Mouse (Mus musculus): Measurements from ENCODE around the gene Ifnb1. TPM values are rescaled to one million over a fixed set of nuclear protein-coding genes. Genes with fewer than 3 reads are reported as not detected.
"Not testable (repeated sequence)": the region's sequence is repeated elsewhere in the genome, so short reads cannot be mapped to it uniquely, and the experiment has no call there.

The Ifnb1 gene
- total RNA-seq (2021), result not detected
- long read RNA-seq, experiment 1, result 0 reads
- long read RNA-seq, experiment 2, result 0 reads

DNA sequence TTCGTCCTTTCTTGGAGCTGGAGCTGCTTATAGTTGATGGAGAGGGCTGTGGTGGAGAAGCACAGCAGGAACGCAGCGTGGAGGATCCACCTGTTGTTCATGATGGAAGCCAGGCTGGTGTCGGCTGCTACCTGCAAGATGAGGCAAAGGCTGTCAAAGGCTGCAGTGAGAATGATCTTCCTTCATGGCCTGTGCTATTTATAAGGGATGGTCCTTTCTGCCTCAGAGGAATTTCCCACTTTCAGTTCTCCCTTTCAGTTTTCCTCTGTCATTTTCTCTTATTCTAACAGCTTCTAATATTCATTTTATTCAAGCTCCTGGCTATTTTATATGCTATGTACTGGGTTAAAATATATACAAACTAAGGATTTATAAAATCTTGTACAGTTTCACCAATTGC is at the start of gene Ifnb1:
Ifnb1 (minus strand) TSS at position 101 of the 400 bp plus-strand sequence.
- Histone ChIP-seq H3K27ac (no peak within 1 kb of the TSS), H3K4me3 (no peak within 1 kb of the TSS)
- no peak for TF ChIP-seq CTCF (conservative IDR thresholded peaks at IDR 0.05)
- no peak for DNase-seq (ENCODE audit: low spot score in 2 of 2)

DNA sequence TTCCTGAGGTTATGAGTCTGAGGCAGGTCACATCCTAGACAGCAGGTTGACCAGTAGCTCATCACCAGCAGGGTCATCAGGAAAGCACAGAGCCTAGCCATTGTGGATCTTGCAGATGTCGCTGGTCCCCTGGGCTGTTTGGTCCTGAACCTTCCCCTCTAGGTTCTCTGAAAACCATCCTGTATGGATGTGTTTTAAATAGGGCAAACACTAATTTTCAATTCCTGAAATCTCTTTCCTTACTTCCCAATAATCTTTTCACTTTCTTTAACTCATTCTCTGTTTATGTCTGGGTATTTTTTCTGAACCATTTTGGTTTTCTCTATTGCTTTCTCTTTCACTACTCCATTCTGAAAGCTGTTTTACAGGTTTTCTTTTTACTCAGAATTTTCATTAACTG is 49.1 kb upstream of the Ifnb1 start, which contains the start of gene Ifna14:
Ifna14 (minus strand) TSS at position 101 of the 400 bp plus-strand sequence.
- no peak within 1 kb of the TSS for H3K4me3 ChIP-seq
- no peak for TF ChIP-seq CTCF (conservative IDR thresholded peaks at IDR 0.05)
- no peak within 1 kb of the TSS for H3K27ac ChIP-seq
- DNase-seq (ENCODE audit: low spot score in 2 of 2), result no peak

DNA sequence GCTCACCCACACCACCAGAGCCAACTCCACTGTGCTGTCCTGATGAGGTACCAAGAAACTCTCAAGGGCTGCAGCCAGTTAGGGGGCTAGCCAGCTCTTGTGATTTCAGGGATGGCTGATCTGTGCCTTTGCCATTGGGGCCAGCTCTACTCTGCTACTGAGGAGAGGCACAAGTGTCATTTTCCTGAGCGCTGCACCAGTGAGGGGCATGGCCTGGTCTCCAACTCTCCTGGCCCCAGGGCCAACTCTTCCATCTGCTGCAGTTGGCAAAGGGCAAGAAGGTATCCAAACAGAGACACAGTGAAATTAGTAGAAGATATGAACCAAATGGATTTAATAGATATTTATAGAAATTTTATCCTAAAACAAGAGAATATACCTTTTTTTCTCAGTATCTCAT is 39.2 kb upstream of the Ifnb1 start:
- no peak overlapping the region for H3K27ac ChIP-seq
- no peak for TF ChIP-seq CTCF (conservative IDR thresholded peaks at IDR 0.05)
- no peak overlapping the region for H3K4me3 ChIP-seq
- DNase-seq (ENCODE audit: low spot score in 2 of 2), result no peak

DNA sequence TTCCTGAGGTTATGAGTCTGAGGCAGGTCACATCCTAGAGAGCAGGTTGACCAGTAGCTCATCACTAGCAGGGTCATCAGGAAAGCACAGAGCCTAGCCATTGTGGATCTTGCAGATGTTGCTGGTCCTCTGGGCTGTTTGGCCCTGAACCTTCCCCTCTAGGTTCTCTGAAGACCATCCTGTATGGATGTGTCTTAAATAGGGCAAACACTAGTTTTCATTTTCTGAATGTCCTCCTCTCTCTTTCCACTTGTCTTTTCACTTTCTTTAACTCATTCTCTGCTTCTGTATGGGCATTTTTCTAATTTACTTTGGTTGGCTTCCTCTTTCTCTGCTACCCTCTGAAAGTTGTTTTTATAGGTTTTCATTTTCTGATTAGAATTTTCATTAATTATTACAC is 35.6 kb upstream of the Ifnb1 start, which contains the start of gene Ifna15:
Ifna15 (minus strand) TSS at position 101 of the 400 bp plus-strand sequence.
- not testable (repeated sequence) for H3K4me3 ChIP-seq; DNase-seq (ENCODE audit: low spot score in 2 of 2); H3K27ac ChIP-seq

DNA sequence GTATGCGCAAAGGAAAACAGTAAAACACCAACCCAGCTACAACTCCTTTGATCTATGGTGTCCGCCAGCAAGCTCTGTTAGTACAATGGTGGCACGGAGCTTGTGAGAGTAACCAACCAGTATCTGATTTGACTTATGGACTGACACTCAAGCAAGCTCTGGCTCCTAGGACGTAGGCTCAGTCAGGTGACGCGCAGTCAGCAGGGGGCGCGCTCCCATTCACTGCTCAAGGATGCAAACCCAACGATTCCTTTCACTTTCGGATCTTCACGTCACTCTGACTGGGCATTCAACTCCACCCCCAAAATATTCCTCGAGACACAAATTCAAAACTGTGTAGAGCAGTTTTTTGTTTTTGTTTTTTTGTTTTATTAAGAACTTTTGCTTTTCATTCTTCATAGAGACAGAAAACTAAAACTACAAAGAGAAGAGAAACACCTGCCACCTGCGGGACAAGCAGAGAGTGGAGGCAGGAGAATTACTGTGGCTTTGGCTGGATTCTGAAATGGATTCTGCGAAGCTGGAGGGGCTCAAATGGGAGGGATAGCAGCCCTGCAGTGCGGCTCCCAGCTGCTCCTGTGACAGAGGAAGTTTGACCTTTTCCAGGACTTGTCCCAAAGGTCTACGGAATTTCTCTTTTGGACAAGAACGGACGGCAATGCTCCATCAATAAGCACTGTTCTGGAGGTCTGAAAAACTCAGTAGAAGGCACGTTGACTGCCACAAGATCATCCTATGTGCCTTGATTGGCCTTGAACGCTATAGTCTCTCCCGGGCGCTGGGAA is 27.8 kb upstream of the Ifnb1 start:
- peak; percentile 52 to 53 for DNase-seq (ENCODE audit: low spot score in 2 of 2)
- Histone ChIP-seq H3K27ac (no peak overlapping the region), H3K4me3 (peak overlapping the region; percentile 51)
- TF ChIP-seq CTCF (conservative IDR thresholded peaks at IDR 0.05), result peak; percentile 78

DNA sequence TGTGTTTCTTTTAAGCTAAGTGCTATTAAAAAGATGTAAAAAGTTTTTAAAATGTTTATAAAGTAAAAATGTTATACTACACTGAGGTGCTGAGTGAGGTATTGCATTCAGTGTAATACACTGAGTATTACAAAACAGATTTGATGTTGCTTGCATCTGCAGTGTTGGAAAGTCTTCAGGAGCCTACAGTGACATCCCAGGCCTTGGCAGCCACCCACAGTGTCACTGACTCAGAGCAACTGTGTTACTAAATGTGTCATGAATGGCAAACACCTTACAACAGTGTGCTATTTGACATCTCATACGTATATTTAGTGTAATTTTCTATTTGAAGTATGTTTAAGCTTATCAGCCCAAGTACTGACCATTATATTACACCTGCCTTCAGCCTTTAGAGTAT is 25.4 kb upstream of the Ifnb1 start:
- H3K4me3 ChIP-seq, result no peak overlapping the region
- no peak overlapping the region for H3K27ac ChIP-seq
- no peak for TF ChIP-seq CTCF (conservative IDR thresholded peaks at IDR 0.05)
- no peak for DNase-seq (ENCODE audit: low spot score in 2 of 2)

DNA sequence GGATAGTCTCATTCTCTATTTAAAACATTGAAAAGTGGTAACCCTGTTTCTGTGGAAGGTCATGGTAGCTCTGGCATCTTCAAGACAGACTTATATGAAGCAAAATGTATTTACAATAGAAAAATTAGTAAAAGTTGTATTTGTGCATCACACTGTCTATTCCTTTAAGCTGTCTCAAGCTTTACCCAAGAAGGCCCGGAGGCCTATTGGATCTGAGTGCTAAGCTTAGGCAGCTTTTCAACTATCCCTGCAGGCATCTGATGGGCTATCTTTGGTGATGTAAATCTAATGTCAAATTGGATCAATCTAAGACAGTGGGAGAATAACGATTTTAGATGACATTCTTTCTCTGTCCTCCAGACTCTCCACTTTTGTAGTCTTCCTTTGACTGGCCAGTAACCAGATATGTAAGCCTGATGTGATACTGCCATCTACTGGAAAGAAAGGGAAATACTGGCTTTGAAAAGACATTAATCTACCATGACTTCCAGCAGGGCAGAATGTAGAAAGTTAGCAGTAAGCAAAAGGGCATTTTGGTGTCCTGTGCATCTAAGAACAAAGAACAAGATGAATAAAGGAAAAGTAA is 21.2 kb upstream of the Ifnb1 start:
- peak; percentile 46 to 54 for DNase-seq (ENCODE audit: low spot score in 2 of 2)
- peak; percentile 97 for TF ChIP-seq CTCF (conservative IDR thresholded peaks at IDR 0.05)
- Histone ChIP-seq H3K27ac (no peak overlapping the region), H3K4me3 (no peak overlapping the region)

DNA sequence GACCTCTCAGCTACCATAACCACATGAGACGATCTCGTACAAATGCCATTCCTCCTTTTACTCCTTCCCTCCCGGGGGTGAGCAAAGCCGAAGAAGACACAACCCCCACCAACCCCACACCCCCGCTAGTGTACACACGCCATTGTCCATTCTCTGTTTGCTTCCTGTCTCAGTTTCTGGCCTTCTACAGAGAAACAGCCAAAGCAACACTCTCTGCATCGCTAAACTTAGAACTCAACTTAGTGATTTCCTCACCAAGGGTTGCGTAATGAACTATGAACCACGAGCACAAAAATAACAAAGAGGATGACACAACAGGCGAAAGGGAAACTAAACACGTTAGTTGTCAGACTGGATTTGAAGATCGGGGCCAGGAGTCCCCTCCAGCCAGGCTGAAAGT is 14.8 kb upstream of the Ifnb1 start:
- TF ChIP-seq CTCF (conservative IDR thresholded peaks at IDR 0.05), result no peak
- DNase-seq (ENCODE audit: low spot score in 2 of 2), result no peak
- Histone ChIP-seq H3K4me3 (no peak overlapping the region), H3K27ac (no peak overlapping the region)

DNA sequence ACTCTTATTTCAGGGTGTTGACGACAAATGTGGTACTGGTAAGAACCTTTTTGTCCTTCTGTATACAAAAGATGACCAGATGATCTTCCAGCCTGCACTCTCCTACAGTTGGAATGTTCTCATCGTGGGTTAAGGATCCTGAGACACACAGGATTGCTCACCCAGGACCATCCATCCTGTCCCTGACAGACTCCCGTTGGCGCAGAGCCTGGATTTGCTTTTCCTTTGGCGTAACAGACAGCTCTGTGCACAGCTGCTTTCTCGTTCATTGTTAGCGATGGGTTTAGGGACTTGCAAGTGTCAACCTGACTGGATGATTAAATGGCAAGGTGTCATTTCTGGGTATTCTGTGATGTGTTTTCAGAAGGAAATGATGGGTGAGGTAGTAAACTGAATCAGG is 14.1 kb upstream of the Ifnb1 start:
- TF ChIP-seq CTCF (conservative IDR thresholded peaks at IDR 0.05), result no peak
- Histone ChIP-seq H3K27ac (no peak overlapping the region), H3K4me3 (no peak overlapping the region)
- no peak for DNase-seq (ENCODE audit: low spot score in 2 of 2)

DNA sequence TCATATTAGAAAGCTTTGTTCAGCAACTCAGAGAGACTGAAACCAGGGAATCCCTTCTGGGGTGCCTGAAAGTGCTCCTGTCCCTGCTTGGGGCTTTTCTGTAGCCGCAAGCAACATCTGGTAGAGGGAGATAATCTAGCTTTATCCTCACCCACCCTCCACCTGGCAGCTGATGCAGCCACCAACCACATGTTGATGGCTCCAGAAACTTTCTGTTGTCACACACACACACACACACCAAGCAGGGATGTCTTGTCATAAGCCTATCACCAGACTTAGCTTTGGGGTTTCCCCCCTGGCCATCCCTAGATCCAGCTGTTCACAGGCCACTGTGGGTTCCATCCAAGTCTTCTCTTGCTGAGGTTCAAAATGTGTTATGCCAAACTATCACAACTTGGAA is 13.2 kb upstream of the Ifnb1 start:
- Histone ChIP-seq H3K4me3 (no peak overlapping the region), H3K27ac (no peak overlapping the region)
- DNase-seq (ENCODE audit: low spot score in 2 of 2), result no peak
- no peak for TF ChIP-seq CTCF (conservative IDR thresholded peaks at IDR 0.05)

DNA sequence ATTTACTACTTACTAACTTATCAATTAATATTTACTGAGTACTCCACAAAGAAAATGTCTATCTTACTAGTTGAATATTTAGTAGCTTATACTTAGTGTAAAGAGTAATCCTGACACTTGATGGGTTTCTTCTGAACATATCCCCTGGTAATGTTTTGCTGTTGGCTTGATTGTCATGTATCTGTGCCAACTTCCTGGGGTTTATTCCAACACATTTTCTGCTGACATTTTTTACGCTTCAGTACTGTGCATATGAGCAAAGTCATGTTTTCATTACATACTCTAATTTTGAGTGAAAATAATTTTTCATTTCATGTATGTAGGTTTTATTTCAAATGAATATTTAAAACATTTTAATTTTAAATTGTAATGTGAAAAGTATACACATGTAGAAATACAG is 12.3 kb upstream of the Ifnb1 start:
- Histone ChIP-seq H3K4me3 (no peak overlapping the region), H3K27ac (no peak overlapping the region)
- DNase-seq (ENCODE audit: low spot score in 2 of 2), result no peak
- TF ChIP-seq CTCF (conservative IDR thresholded peaks at IDR 0.05), result no peak

DNA sequence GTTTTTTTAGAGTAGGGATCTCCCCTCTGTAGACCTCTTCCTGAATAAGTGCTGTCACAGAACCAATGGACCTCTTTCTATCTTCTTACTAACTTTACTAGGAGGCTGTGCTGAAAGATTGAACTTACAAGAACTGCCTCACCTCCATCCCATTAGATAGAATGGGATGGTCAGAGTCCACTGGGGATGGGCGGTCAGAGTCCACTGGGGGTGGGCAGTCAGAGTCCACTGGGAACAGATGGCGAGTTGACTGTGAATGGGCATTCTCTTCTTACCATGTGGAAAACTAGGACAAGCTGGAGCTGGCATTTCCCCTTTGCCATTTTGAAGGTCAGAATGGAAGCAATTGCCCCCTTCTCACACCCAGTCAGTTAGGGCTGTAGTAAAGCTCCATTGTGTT is 10.9 kb upstream of the Ifnb1 start:
- no peak overlapping the region for H3K4me3 ChIP-seq
- no peak overlapping the region for H3K27ac ChIP-seq
- no peak for TF ChIP-seq CTCF (conservative IDR thresholded peaks at IDR 0.05)
- no peak for DNase-seq (ENCODE audit: low spot score in 2 of 2)

DNA sequence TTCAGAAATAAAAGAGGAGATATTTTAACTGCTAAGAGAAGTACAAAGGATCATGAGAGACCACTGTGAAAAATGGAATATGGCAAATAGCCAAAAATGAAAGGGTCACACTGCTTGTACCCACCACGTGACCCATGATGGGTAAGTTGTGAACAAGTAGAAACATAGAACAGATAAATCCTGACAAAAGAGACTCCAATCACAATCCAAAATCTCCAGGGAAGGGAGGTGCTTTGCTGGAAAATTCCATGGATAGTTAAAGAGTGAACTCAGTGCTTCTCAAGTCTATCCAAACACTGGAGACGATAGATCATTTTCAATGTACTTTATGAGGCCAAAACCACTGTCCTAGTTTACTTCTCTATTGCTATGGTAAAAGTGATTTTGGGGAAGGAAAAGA is 8.3 kb upstream of the Ifnb1 start:
- Histone ChIP-seq H3K4me3 (no peak overlapping the region), H3K27ac (no peak overlapping the region)
- DNase-seq (ENCODE audit: low spot score in 2 of 2), result no peak
- no peak for TF ChIP-seq CTCF (conservative IDR thresholded peaks at IDR 0.05)

DNA sequence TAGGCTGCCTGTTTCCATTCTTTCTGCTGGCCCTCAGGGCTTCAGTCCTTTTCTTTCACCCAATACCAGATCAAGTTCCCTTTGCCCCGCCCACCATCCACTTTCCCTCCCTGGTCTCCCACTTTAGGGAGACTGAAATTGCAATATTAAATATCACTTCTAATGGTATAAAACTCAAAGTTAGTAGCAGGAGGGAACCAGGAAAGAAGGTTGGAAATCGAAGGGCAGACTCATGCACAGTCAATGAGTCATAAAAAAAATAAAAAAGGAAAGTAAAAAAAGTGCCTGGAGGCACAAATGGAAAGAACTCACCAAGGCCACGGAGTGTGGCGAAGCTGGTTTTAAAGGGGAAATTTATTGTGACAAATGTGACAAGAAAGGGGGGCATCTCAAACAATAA is 7.7 kb upstream of the Ifnb1 start:
- H3K27ac ChIP-seq, result no peak overlapping the region
- TF ChIP-seq CTCF (conservative IDR thresholded peaks at IDR 0.05), result no peak
- DNase-seq (ENCODE audit: low spot score in 2 of 2), result no peak
- H3K4me3 ChIP-seq, result no peak overlapping the region

Measured in layer of hippocampus, adult 2 months (tissue).